Mouse (Mus musculus) MEL (cell line): Measurements from ENCODE around the gene Serpina3c.

Experiments used
- CTCF ChIP-seq, 3 experiments: IDR thresholded peaks in 2 of 3; conservative IDR thresholded peaks in 1 of 3; 2 replicates each; pipeline ENCODE4 v1.5.1; 2011 to 2012; ENCODE audit warnings: low read length in 3 of 3, low read depth in 2 of 3, mild to moderate bottlenecking in 2 of 3, improper control_type of control experiment in 1 of 3, inconsistent platforms in 1 of 3, mixed read lengths in 1 of 3, moderate library complexity in 1 of 3; ENCODE audit not compliant: control insufficient read depth in 1 of 3, insufficient read depth in 1 of 3, poor library complexity in 1 of 3, severe bottlenecking in 1 of 3
- MYC ChIP-seq: IDR thresholded peaks from 2 replicates; pipeline ENCODE4 v1.6.1; 2011; ENCODE audit warnings: low read depth, mild to moderate bottlenecking, low read length, improper control_type of control experiment, moderate library complexity
- POLR2A ChIP-seq, 2 experiments: IDR thresholded peaks; 2 replicates each; pipeline ENCODE4 v1.6.1; 2011 to 2012; ENCODE audit warnings: low read length in 2 of 2, mild to moderate bottlenecking in 2 of 2, control low read depth in 1 of 2, improper control_type of control experiment in 1 of 2, low read depth in 1 of 2, moderate library complexity in 1 of 2; ENCODE audit not compliant: control insufficient read depth in 1 of 2, insufficient read depth in 1 of 2, poor library complexity in 1 of 2
- TAL1 ChIP-seq: IDR thresholded peaks from 2 replicates; pipeline ENCODE4 v1.6.1; 2012; ENCODE audit warnings: mild to moderate bottlenecking, inconsistent platforms, low read length, moderate library complexity, mixed read lengths
- ZNF384 ChIP-seq: IDR thresholded peaks from 2 replicates; pipeline ENCODE4 v1.6.1; 2012; ENCODE audit warnings: low read depth, mild to moderate bottlenecking, inconsistent platforms, low read length, improper control_type of control experiment

GRCm38 (mm10) chr12:104175636-104176035, 22.0 kb upstream of the Serpina3c start:
- TF ChIP-seq CTCF (IDR thresholded peaks at IDR 0.05 in 2 of 3, conservative IDR thresholded peaks at IDR 0.05 in 1 of 3; ENCODE audit: control insufficient read depth in 1 of 3, insufficient read depth in 1 of 3, low read depth in 2 of 3, low read length in 3 of 3, poor library complexity in 1 of 3, severe bottlenecking in 1 of 3) (no peak), TAL1 (no peak), POLR2A (IDR thresholded peaks at IDR 0.05; ENCODE audit: control insufficient read depth in 1 of 2, insufficient read depth in 1 of 2, low read depth in 1 of 2, low read length in 2 of 2, poor library complexity in 1 of 2) (no peak), MYC (no peak), ZNF384 (no peak)
